Mouse (Mus musculus): ENCODE data around the gene Fam173a. TPM values are rescaled to one million over a fixed set of nuclear protein-coding genes. Genes with fewer than 3 reads are reported as not detected.
A peak's percentile ranks its signal among the peaks of the same experiment; 100 is the strongest.
"Not testable (repeated sequence)": the region's sequence is repeated elsewhere in the genome, so short reads cannot be mapped to it uniquely, and the experiment has no call there.

Fam173a gene
- polyA plus RNA-seq, 1 experiment from 2014 or later: 73.1 TPM

GRCm38 (mm10) chr17:25808789-25809605 is 16.3 kb upstream of the Fam173a start, which contains the start of gene Fbxl16:
Fbxl16 (plus strand) TSS chr17:25809085.
- Histone ChIP-seq H3K27ac (no peak within 1 kb of the TSS), H3K9ac (peak within 1 kb of the TSS; percentile 70), H3K4me3 (peak within 1 kb of the TSS; percentile 66), H3K4me1 (peaks cover 12% of the 10 kb centered on the region), H3K4me2 (replicated peaks) (peak within 1 kb of the TSS; percentile 97), H3K27me3 (peaks cover 68% of the 10 kb centered on the region), H3K36me3 (no peaks in the 10 kb centered on the region), H3K9me3 (no peaks in the 10 kb centered on the region)
- ATAC-seq (ENCODE audit: low FRiP score, low read depth): peak; percentile 84
- under 1% methylated on average over 75 of the region's 100 CpGs for WGBS

DNA sequence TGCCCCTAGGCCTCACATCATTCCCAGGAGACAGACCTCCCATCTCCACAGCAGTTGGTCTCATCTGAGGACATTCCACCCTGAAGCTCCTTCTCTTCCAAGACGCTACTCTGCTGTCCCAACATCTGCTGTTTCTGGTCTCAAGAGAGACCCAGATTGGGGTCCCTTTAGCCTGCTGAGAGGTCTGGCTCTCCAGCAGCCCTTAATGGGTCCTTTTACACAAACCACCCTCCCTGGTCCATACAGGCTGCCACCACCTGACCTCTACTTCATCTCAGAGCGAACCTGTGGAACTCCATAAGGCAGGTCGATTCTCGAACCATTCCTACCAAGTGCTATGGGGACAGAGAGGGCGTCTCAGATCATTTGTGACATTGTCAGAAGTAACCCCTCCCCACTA is 15.3 kb upstream of the Fam173a start:
- WGBS: 35% methylated on average over 5 of the region's 5 CpGs
- Histone ChIP-seq H3K9me3 (no peaks in the 10 kb centered on the region), H3K4me1 (peaks cover 9% of the 10 kb centered on the region), H3K27ac (no peak overlapping the region), H3K36me3 (no peaks in the 10 kb centered on the region), H3K4me2 (replicated peaks) (peak overlapping the region; percentile 97), H3K9ac (no peak overlapping the region), H3K27me3 (peaks cover 72% of the 10 kb centered on the region), H3K4me3 (peak overlapping the region; percentile 66)
- no peak for ATAC-seq (ENCODE audit: low FRiP score, low read depth)

- H3K4me2 ChIP-seq (replicated peaks); ATAC-seq (ENCODE audit: low FRiP score, low read depth); H3K9me3 ChIP-seq; H3K4me3 ChIP-seq; H3K36me3 ChIP-seq; H3K9ac ChIP-seq; H3K27ac ChIP-seq: not testable (repeated sequence)
- Histone ChIP-seq H3K4me1 (peaks cover 12% of the 10 kb centered on the region), H3K27me3 (peaks cover 72% of the 10 kb centered on the region)
- 38% methylated on average over 2 of the region's 2 CpGs for WGBS
Observed at GRCm38 (mm10) chr17:25807452-25807851, 14.8 kb upstream of the Fam173a start.

GRCm38 (mm10) chr17:25806507-25806906 is 13.8 kb upstream of the Fam173a start:
- H3K4me3 ChIP-seq: no peak overlapping the region
- H3K36me3 ChIP-seq: no peaks in the 10 kb centered on the region
- H3K4me1 ChIP-seq: peaks cover 12% of the 10 kb centered on the region
- H3K4me2 ChIP-seq (replicated peaks): no peak overlapping the region
- peaks cover 69% of the 10 kb centered on the region for H3K27me3 ChIP-seq
- 76% methylated on average over 4 of the region's 4 CpGs for WGBS
- H3K27ac ChIP-seq: no peak overlapping the region
- no peak overlapping the region for H3K9ac ChIP-seq
- H3K9me3 ChIP-seq: no peaks in the 10 kb centered on the region
- no peak for ATAC-seq (ENCODE audit: low FRiP score, low read depth)

DNA sequence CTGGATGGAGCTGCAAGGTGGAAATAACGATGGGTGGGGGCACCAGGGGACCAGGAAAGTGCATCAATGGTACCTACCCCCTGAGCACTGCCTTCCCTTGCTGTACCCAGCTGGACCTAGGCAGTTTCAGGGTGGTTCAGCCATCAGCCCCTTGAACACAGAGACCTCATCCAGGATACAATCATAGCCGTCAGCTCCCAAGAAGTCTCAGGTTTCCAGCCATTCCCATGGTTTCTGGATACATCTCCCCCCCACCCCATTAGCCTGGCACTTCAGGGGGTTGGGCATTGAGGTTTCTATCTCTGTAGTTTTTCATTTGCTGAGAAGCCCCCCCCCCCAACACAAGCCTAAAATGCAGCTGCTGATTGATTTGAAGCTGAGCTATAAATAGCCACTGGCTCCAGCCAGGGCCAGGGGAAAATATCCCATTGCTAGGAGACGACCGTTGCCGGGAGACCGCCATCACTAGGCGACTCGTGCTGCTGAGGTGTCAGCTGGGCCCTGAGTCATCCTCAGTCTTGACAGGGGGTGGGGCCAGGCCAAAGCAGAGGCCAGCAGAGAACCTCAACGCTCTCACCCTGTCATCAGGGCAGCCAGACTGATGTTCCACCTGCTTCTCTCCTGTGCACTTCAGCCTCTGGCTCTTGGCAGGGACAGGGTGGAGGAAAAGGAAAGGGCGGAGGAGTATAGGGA is 10.3 kb upstream of the Fam173a start:
- peaks cover 38% of the 10 kb centered on the region for H3K27me3 ChIP-seq
- WGBS: 11% methylated on average over 10 of the region's 10 CpGs
- no peak overlapping the region for H3K4me3 ChIP-seq
- H3K4me2 ChIP-seq (replicated peaks): no peak overlapping the region
- H3K27ac ChIP-seq: no peak overlapping the region
- H3K9ac ChIP-seq: peak overlapping the region; percentile 50; the same call in 1 of the 2 replicates
- no peak for ATAC-seq (ENCODE audit: low FRiP score, low read depth)
- peaks cover 2% of the 10 kb centered on the region; the same call in 1 of the 2 replicates for H3K4me1 ChIP-seq
- H3K36me3 ChIP-seq: no peaks in the 10 kb centered on the region
- H3K9me3 ChIP-seq: no peaks in the 10 kb centered on the region

DNA sequence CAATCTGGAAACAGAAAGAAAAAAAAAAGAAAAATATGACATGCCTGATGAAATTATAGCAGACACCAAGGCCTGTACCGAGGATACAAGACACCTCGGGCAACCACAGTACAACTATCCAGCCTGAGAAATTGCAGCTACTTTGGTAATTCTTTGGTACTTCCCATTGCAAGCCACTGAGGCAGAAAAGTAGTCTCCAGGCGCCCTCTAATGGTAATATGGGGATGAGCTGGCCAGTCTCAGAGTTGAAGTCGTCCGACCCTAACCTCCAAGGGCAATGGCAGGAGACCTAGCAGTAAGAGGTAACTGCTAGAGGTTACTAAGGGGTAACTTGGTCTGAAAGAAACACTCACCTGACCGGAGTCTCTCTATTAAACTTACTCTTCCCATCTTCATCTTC is 8.3 kb upstream of the Fam173a start:
- Histone ChIP-seq H3K4me3 (no peak overlapping the region), H3K4me2 (replicated peaks) (no peak overlapping the region), H3K4me1 (peaks cover 14% of the 10 kb centered on the region), H3K9me3 (no peaks in the 10 kb centered on the region), H3K27me3 (peaks cover 24% of the 10 kb centered on the region), H3K27ac (no peak overlapping the region), H3K9ac (no peak overlapping the region), H3K36me3 (no peaks in the 10 kb centered on the region)
- 10% methylated on average over 6 of the region's 6 CpGs for WGBS
- no peak for ATAC-seq (ENCODE audit: low FRiP score, low read depth)

DNA sequence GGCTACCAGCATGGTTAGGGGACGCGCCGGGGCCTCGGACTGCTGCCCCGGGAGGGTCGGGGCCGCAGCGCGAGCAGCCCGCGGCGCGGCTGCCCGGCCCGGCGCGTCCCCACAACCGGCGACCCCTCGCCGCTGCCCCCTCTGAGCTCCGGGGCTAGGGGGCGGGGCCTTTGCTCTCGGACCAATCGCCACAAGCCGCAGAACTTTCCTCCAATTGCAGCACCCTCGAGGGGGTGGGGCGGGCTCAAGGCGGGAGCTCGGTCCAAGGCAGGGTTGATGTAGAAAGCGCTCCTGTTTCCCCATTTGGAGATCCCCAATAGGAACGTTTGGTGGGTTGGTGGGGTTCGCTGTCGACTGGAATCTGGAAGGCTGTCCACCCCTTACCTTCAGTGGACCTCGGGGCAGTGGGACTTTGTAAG is 4.3 kb upstream of the Fam173a start, which contains the start of gene Metrn:
Gene Metrn (minus strand): TSS at position 186 of the 419 bp plus-strand sequence.
- Histone ChIP-seq H3K4me2 (replicated peaks) (peak within 1 kb of the TSS; percentile 91), H3K9ac (peak within 1 kb of the TSS; percentile 81), H3K9me3 (no peaks in the 10 kb centered on the region), H3K27me3 (peaks cover 5% of the 10 kb centered on the region; the same call in 1 of the 2 replicates), H3K36me3 (no peaks in the 10 kb centered on the region), H3K4me1 (peaks cover 39% of the 10 kb centered on the region), H3K27ac (peak within 1 kb of the TSS; percentile 17; the same call in 1 of the 2 replicates), H3K4me3 (peak within 1 kb of the TSS; percentile 77)
- ATAC-seq (ENCODE audit: low FRiP score, low read depth): peak; percentile 85
- under 1% methylated on average over 35 of the region's 35 CpGs for WGBS

DNA sequence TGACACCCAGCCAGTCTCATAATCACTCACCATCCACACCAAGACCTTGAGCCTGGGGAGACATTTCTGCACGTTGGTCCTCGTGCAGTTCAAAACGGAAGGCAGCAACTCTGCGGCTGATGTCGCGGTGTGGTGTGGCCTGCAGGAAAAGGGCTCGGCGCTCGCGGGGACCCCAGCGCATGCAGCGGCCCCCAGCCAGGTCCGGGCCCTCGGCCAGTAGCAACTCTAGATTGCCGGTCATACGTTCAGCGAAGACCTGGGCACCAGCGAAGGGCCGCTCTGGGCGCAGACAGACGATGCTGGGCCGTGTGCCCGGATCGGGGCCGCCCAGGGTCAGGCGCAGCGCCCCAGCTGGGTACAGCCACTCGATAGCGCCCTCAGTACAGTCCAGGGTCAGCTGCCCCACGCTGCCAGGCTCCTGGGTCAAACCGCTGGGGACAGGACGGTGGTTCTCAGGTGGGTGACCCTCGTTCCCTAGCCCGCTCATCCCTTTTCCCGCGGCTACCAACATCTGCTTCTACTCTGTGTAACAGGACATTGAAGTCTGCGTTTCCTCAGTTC is 3.6 kb upstream of the Fam173a start:
- under 1% methylated on average over 37 of the region's 37 CpGs for WGBS
- H3K4me2 ChIP-seq (replicated peaks): peak overlapping the region; percentile 91
- no peaks in the 10 kb centered on the region for H3K9me3 ChIP-seq
- H3K27ac ChIP-seq: peak overlapping the region; percentile 17; the same call in 1 of the 2 replicates
- H3K4me1 ChIP-seq: peaks cover 45% of the 10 kb centered on the region
- peaks cover 1% of the 10 kb centered on the region; the same call in 1 of the 2 replicates for H3K27me3 ChIP-seq
- 0 out of 2 replicates have a peak, but pooled peaks have one; percentile 3 for ATAC-seq (ENCODE audit: low FRiP score, low read depth)
- peak overlapping the region; percentile 81 for H3K9ac ChIP-seq
- peak overlapping the region; percentile 77 for H3K4me3 ChIP-seq
- no peaks in the 10 kb centered on the region for H3K36me3 ChIP-seq

- no peaks in the 10 kb centered on the region for H3K9me3 ChIP-seq
- peak within 1 kb of the TSS; percentile 77 for H3K4me3 ChIP-seq
- no peak for ATAC-seq (ENCODE audit: low FRiP score, low read depth)
- no peaks in the 10 kb centered on the region for H3K27me3 ChIP-seq
- H3K36me3 ChIP-seq: no peaks in the 10 kb centered on the region
- H3K4me1 ChIP-seq: peaks cover 51% of the 10 kb centered on the region
- H3K9ac ChIP-seq: peak within 1 kb of the TSS; percentile 81
- H3K4me2 ChIP-seq (replicated peaks): peak within 1 kb of the TSS; percentile 91
- 0 out of 2 replicates have a peak within 1 kb of the TSS, but pooled peaks have one; percentile 17 for H3K27ac ChIP-seq
- 8% methylated on average over 6 of the region's 6 CpGs for WGBS
Observed at GRCm38 (mm10) chr17:25795609-25796092, 3.0 kb upstream of the Fam173a start, which contains the start of gene AC134908.4. AC134908.4 (minus strand) TSS chr17:25795659.

DNA sequence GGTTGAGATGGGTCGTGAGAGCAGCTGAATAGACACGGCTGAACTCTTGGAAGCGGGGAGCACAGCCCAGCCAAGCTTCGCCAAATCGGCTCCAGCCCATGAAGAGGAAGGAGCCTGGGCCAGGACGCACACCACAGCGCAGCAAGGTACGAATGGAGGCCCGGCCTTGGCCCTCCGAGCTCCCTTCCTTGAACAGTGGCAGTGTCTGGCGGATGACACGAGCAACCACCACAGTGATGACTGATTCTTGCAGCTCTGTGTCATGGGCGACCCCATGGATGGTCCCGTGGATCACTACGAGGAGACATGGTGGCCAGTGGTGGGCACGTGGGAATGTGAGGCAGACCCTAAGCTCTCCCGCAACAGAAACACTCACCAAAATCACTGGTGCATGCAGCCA is 2.3 kb upstream of the Fam173a start:
- 82% methylated on average over 17 of the region's 17 CpGs for WGBS
- H3K4me1 ChIP-seq: peaks cover 54% of the 10 kb centered on the region
- H3K9ac ChIP-seq: peak overlapping the region; percentile 81; the same call in 1 of the 2 replicates
- peak overlapping the region; percentile 91 for H3K4me2 ChIP-seq (replicated peaks)
- H3K4me3 ChIP-seq: 0 out of 2 replicates have a peak overlapping the region, but pooled peaks have one; percentile 77
- no peaks in the 10 kb centered on the region for H3K27me3 ChIP-seq
- no peaks in the 10 kb centered on the region; the same call in 1 of the 2 replicates for H3K36me3 ChIP-seq
- H3K9me3 ChIP-seq: no peaks in the 10 kb centered on the region
- no peak overlapping the region for H3K27ac ChIP-seq
- ATAC-seq (ENCODE audit: low FRiP score, low read depth): no peak

- no peak overlapping the region for H3K9ac ChIP-seq
- no peak for ATAC-seq (ENCODE audit: low FRiP score, low read depth)
- H3K27ac ChIP-seq: no peak overlapping the region
- H3K9me3 ChIP-seq: no peaks in the 10 kb centered on the region
- no peak overlapping the region for H3K4me3 ChIP-seq
- H3K4me2 ChIP-seq (replicated peaks): no peak overlapping the region
- WGBS: 82% methylated on average over 13 of the region's 13 CpGs
- H3K4me1 ChIP-seq: peaks cover 54% of the 10 kb centered on the region
- H3K27me3 ChIP-seq: no peaks in the 10 kb centered on the region
- H3K36me3 ChIP-seq: peaks cover 8% of the 10 kb centered on the region
Observed at GRCm38 (mm10) chr17:25794197-25794596, 1.5 kb upstream of the Fam173a start.

All from limb, embryonic 13.5 days (tissue).